Mouse (Mus musculus): ENCODE measurements around the gene P2ry12. TPM values are rescaled to one million over a fixed set of nuclear protein-coding genes. Genes with fewer than 3 reads are reported as not detected.

The P2ry12 gene
- polyA plus RNA-seq, 1 experiment from 2014 or later = 1.7 TPM

- Histone ChIP-seq H3K9ac (no peak overlapping the region), H3K4me1 (peaks cover 35% of the 10 kb centered on the region), H3K36me3 (no peaks in the 10 kb centered on the region), H3K27ac (replicated peaks) (peak overlapping the region; percentile 76), H3K27me3 (replicated peaks) (no peaks in the 10 kb centered on the region), H3K4me3 (no peak overlapping the region), H3K9me3 (no peaks in the 10 kb centered on the region), H3K4me2 (no peak overlapping the region)
- ATAC-seq (ENCODE audit: extremely low read depth, insufficient number of reproducible peaks, low FRiP score, low TSS enrichment) = no peak
- 76% methylated on average over 4 of the region's 4 CpGs for WGBS
Observed at GRCm38 (mm10) chr3:59205941-59206340, 56.7 kb downstream of the P2ry12 start.

- ATAC-seq (ENCODE audit: extremely low read depth, insufficient number of reproducible peaks, low FRiP score, low TSS enrichment) = peak; percentile 41
- WGBS = 18% methylated on average over 11 of the region's 11 CpGs
- Histone ChIP-seq H3K27me3 (replicated peaks) (no peaks in the 10 kb centered on the region), H3K9ac (no peak overlapping the region), H3K4me1 (peaks cover 35% of the 10 kb centered on the region), H3K4me3 (0 out of 2 replicates have a peak overlapping the region, but pooled peaks have one; percentile 9), H3K36me3 (no peaks in the 10 kb centered on the region), H3K27ac (replicated peaks) (peak overlapping the region; percentile 76), H3K4me2 (peak overlapping the region; percentile 55), H3K9me3 (no peaks in the 10 kb centered on the region)
Observed at GRCm38 (mm10) chr3:59204719-59205503, 57.8 kb downstream of the P2ry12 start.

- ATAC-seq (ENCODE audit: extremely low read depth, insufficient number of reproducible peaks, low FRiP score, low TSS enrichment) = no peak
- H3K27ac ChIP-seq (replicated peaks) = peak overlapping the region; percentile 76
- H3K4me1 ChIP-seq = peaks cover 35% of the 10 kb centered on the region
- 35% methylated on average over 8 of the region's 8 CpGs for WGBS
- no peaks in the 10 kb centered on the region for H3K27me3 ChIP-seq (replicated peaks)
- no peak overlapping the region for H3K4me2 ChIP-seq
- no peaks in the 10 kb centered on the region for H3K9me3 ChIP-seq
- H3K36me3 ChIP-seq = no peaks in the 10 kb centered on the region
- no peak overlapping the region for H3K9ac ChIP-seq
- H3K4me3 ChIP-seq = no peak overlapping the region
Observed at GRCm38 (mm10) chr3:59203802-59204520, 58.7 kb downstream of the P2ry12 start.

- 74% methylated on average over 4 of the region's 4 CpGs for WGBS
- Histone ChIP-seq H3K4me1 (no peaks in the 10 kb centered on the region), H3K36me3 (no peaks in the 10 kb centered on the region), H3K27me3 (replicated peaks) (no peaks in the 10 kb centered on the region), H3K4me3 (no peak overlapping the region), H3K4me2 (no peak overlapping the region), H3K27ac (replicated peaks) (no peak overlapping the region), H3K9ac (no peak overlapping the region), H3K9me3 (no peaks in the 10 kb centered on the region)
- no peak for ATAC-seq (ENCODE audit: extremely low read depth, insufficient number of reproducible peaks, low FRiP score, low TSS enrichment)
Observed at GRCm38 (mm10) chr3:59197329-59197948, 65.2 kb downstream of the P2ry12 start.

- Histone ChIP-seq H3K9me3 (no peaks in the 10 kb centered on the region), H3K4me3 (no peak within 1 kb of the TSS), H3K9ac (no peak within 1 kb of the TSS), H3K4me2 (no peak within 1 kb of the TSS), H3K27me3 (replicated peaks) (no peaks in the 10 kb centered on the region), H3K27ac (replicated peaks) (no peak within 1 kb of the TSS), H3K36me3 (no peaks in the 10 kb centered on the region), H3K4me1 (no peaks in the 10 kb centered on the region)
- 72% methylated on average over 7 of the region's 7 CpGs for WGBS
- no peak for ATAC-seq (ENCODE audit: extremely low read depth, insufficient number of reproducible peaks, low FRiP score, low TSS enrichment)
Observed at GRCm38 (mm10) chr3:59194938-59195337, 67.7 kb downstream of the P2ry12 start, which contains the start of gene Gpr87. Gene Gpr87, minus strand, starts transcription at chr3:59195104.

GRCm38 (mm10) chr3:59194099-59194498, 68.6 kb downstream of the P2ry12 start:
- Histone ChIP-seq H3K4me1 (no peaks in the 10 kb centered on the region), H3K9ac (no peak overlapping the region), H3K27ac (replicated peaks) (no peak overlapping the region), H3K9me3 (no peaks in the 10 kb centered on the region), H3K4me3 (no peak overlapping the region), H3K36me3 (no peaks in the 10 kb centered on the region), H3K4me2 (no peak overlapping the region), H3K27me3 (replicated peaks) (no peaks in the 10 kb centered on the region)
- no peak for ATAC-seq (ENCODE audit: extremely low read depth, insufficient number of reproducible peaks, low FRiP score, low TSS enrichment)
- 83% methylated on average over 7 of the region's 7 CpGs for WGBS

- no peaks in the 10 kb centered on the region for H3K9me3 ChIP-seq
- H3K27me3 ChIP-seq (replicated peaks) = no peaks in the 10 kb centered on the region
- no peaks in the 10 kb centered on the region for H3K36me3 ChIP-seq
- no peak overlapping the region for H3K4me2 ChIP-seq
- H3K27ac ChIP-seq (replicated peaks) = no peak overlapping the region
- H3K9ac ChIP-seq = no peak overlapping the region
- no peak for ATAC-seq (ENCODE audit: extremely low read depth, insufficient number of reproducible peaks, low FRiP score, low TSS enrichment)
- no peak overlapping the region for H3K4me3 ChIP-seq
- 0 out of 2 replicates have a peak, but pooled peaks cover 3% of the 10 kb centered on the region for H3K4me1 ChIP-seq
- WGBS = 93% methylated on average over 6 of the region's 6 CpGs
Observed at GRCm38 (mm10) chr3:59191674-59192073, 71.0 kb downstream of the P2ry12 start.

GRCm38 (mm10) chr3:59187336-59187735, 75.3 kb downstream of the P2ry12 start:
- 55% methylated on average over 4 of the region's 4 CpGs for WGBS
- no peak overlapping the region for H3K4me3 ChIP-seq
- no peak for ATAC-seq (ENCODE audit: extremely low read depth, insufficient number of reproducible peaks, low FRiP score, low TSS enrichment)
- H3K36me3 ChIP-seq = no peaks in the 10 kb centered on the region
- 0 out of 2 replicates have a peak, but pooled peaks cover 3% of the 10 kb centered on the region for H3K4me1 ChIP-seq
- H3K27me3 ChIP-seq (replicated peaks) = no peaks in the 10 kb centered on the region
- no peaks in the 10 kb centered on the region for H3K9me3 ChIP-seq
- H3K9ac ChIP-seq = no peak overlapping the region
- no peak overlapping the region for H3K4me2 ChIP-seq
- H3K27ac ChIP-seq (replicated peaks) = no peak overlapping the region

- Histone ChIP-seq H3K27me3 (replicated peaks) (no peaks in the 10 kb centered on the region), H3K36me3 (no peaks in the 10 kb centered on the region), H3K9me3 (no peaks in the 10 kb centered on the region), H3K27ac (replicated peaks) (no peak overlapping the region), H3K4me1 (0 out of 2 replicates have a peak, but pooled peaks cover 3% of the 10 kb centered on the region), H3K9ac (no peak overlapping the region), H3K4me3 (no peak overlapping the region), H3K4me2 (no peak overlapping the region)
- 58% methylated on average over 4 of the region's 4 CpGs for WGBS
- ATAC-seq (ENCODE audit: extremely low read depth, insufficient number of reproducible peaks, low FRiP score, low TSS enrichment) = no peak
Observed at GRCm38 (mm10) chr3:59185662-59186061, 77.0 kb downstream of the P2ry12 start.

- Histone ChIP-seq H3K4me2 (no peak overlapping the region), H3K27me3 (replicated peaks) (no peaks in the 10 kb centered on the region), H3K9ac (no peak overlapping the region), H3K4me1 (peaks cover 9% of the 10 kb centered on the region), H3K27ac (replicated peaks) (no peak overlapping the region), H3K36me3 (no peaks in the 10 kb centered on the region), H3K4me3 (no peak overlapping the region), H3K9me3 (no peaks in the 10 kb centered on the region)
- no peak for ATAC-seq (ENCODE audit: extremely low read depth, insufficient number of reproducible peaks, low FRiP score, low TSS enrichment)
Observed at GRCm38 (mm10) chr3:59182129-59182528, 80.5 kb downstream of the P2ry12 start.

GRCm38 (mm10) chr3:59181134-59181533, 81.5 kb downstream of the P2ry12 start:
- Histone ChIP-seq H3K9me3 (no peaks in the 10 kb centered on the region), H3K27me3 (replicated peaks) (no peaks in the 10 kb centered on the region), H3K9ac (no peak overlapping the region), H3K36me3 (no peaks in the 10 kb centered on the region), H3K4me2 (no peak overlapping the region), H3K27ac (replicated peaks) (no peak overlapping the region), H3K4me3 (no peak overlapping the region), H3K4me1 (peaks cover 13% of the 10 kb centered on the region)
- ATAC-seq (ENCODE audit: extremely low read depth, insufficient number of reproducible peaks, low FRiP score, low TSS enrichment) = no peak
- 66% methylated on average over 5 of the region's 5 CpGs for WGBS

Measured in heart, embryonic 13.5 days (tissue).